Mouse (Mus musculus): ENCODE results near the gene Jdp2. TPM values are rescaled to one million over a fixed set of nuclear protein-coding genes. Genes with fewer than 3 reads are reported as not detected.
"Not testable (repeated sequence)": the region's sequence is repeated elsewhere in the genome, so short reads cannot be mapped to it uniquely, and the experiment has no call there.

Gene Jdp2
- polyA plus RNA-seq, 1 experiment from 2014 or later: 0.56 TPM

- no peaks in the 10 kb centered on the region for H3K4me1 ChIP-seq
- 87% methylated on average over 4 of the region's 4 CpGs for whole genome bisulfite sequencing
- no peak overlapping the region for H3K4me3 ChIP-seq (replicated peaks)
- H3K9me3 ChIP-seq: no peaks in the 10 kb centered on the region
- H3K27me3 ChIP-seq: no peaks in the 10 kb centered on the region
- ATAC-seq (ENCODE audit: low FRiP score): no peak
- no peak overlapping the region for H3K4me2 ChIP-seq
- no peaks in the 10 kb centered on the region for H3K36me3 ChIP-seq (replicated peaks)
- no peak overlapping the region for H3K9ac ChIP-seq
- H3K27ac ChIP-seq: no peak overlapping the region
Measured at GRCm38 (mm10) chr12:85645664-85646063, 46.8 kb downstream of the Jdp2 start.

GRCm38 (mm10) chr12:85647346-85647745 is 48.5 kb downstream of the Jdp2 start:
- no peak overlapping the region for H3K27ac ChIP-seq
- no peak overlapping the region for H3K4me2 ChIP-seq
- WGBS: 45% methylated on average over 10 of the region's 10 CpGs
- H3K4me1 ChIP-seq: no peaks in the 10 kb centered on the region
- H3K36me3 ChIP-seq (replicated peaks): no peaks in the 10 kb centered on the region
- no peaks in the 10 kb centered on the region for H3K27me3 ChIP-seq
- no peaks in the 10 kb centered on the region for H3K9me3 ChIP-seq
- ATAC-seq (ENCODE audit: low FRiP score): no peak
- H3K9ac ChIP-seq: no peak overlapping the region
- H3K4me3 ChIP-seq (replicated peaks): no peak overlapping the region

- Histone ChIP-seq H3K36me3 (replicated peaks) (no peaks in the 10 kb centered on the region), H3K4me2 (no peak overlapping the region), H3K4me3 (replicated peaks) (no peak overlapping the region), H3K9me3 (no peaks in the 10 kb centered on the region), H3K27me3 (no peaks in the 10 kb centered on the region), H3K27ac (no peak overlapping the region), H3K4me1 (no peaks in the 10 kb centered on the region), H3K9ac (no peak overlapping the region)
- no peak for ATAC-seq (ENCODE audit: low FRiP score)
- WGBS: 100% methylated on average over 1 of the region's 1 CpGs
Measured at GRCm38 (mm10) chr12:85647955-85648354, 49.1 kb downstream of the Jdp2 start.

GRCm38 (mm10) chr12:85659319-85659718 is 60.5 kb downstream of the Jdp2 start:
- Histone ChIP-seq H3K9ac (no peak overlapping the region), H3K27ac (no peak overlapping the region), H3K4me2 (no peak overlapping the region), H3K27me3 (no peaks in the 10 kb centered on the region), H3K36me3 (replicated peaks) (no peaks in the 10 kb centered on the region), H3K9me3 (no peaks in the 10 kb centered on the region), H3K4me3 (replicated peaks) (no peak overlapping the region), H3K4me1 (peaks cover 3% of the 10 kb centered on the region; the same call in 1 of the 2 replicates)
- WGBS: 43% methylated on average over 2 of the region's 2 CpGs
- ATAC-seq (ENCODE audit: low FRiP score): no peak

GRCm38 (mm10) chr12:85660855-85661254 is 62.0 kb downstream of the Jdp2 start:
- Histone ChIP-seq H3K36me3 (replicated peaks) (no peaks in the 10 kb centered on the region), H3K27ac (no peak overlapping the region), H3K4me3 (replicated peaks) (no peak overlapping the region), H3K4me1 (peaks cover 3% of the 10 kb centered on the region; the same call in 1 of the 2 replicates), H3K4me2 (no peak overlapping the region), H3K9ac (no peak overlapping the region), H3K27me3 (no peaks in the 10 kb centered on the region), H3K9me3 (no peaks in the 10 kb centered on the region)
- no peak for ATAC-seq (ENCODE audit: low FRiP score)
- WGBS: 88% methylated on average over 12 of the region's 12 CpGs

GRCm38 (mm10) chr12:85662232-85662631 is 63.4 kb downstream of the Jdp2 start:
- not testable (repeated sequence) for H3K4me2 ChIP-seq; H3K27ac ChIP-seq; H3K9ac ChIP-seq; H3K9me3 ChIP-seq; ATAC-seq (ENCODE audit: low FRiP score); H3K36me3 ChIP-seq (replicated peaks); H3K4me1 ChIP-seq; H3K4me3 ChIP-seq (replicated peaks); H3K27me3 ChIP-seq
- WGBS: 88% methylated on average over 8 of the region's 8 CpGs

- peaks cover 3% of the 10 kb centered on the region; the same call in 1 of the 2 replicates for H3K4me1 ChIP-seq
- WGBS: 17% methylated on average over 9 of the region's 9 CpGs
- ATAC-seq (ENCODE audit: low FRiP score): no peak
- H3K4me3 ChIP-seq (replicated peaks): no peak overlapping the region
- H3K27me3 ChIP-seq: no peaks in the 10 kb centered on the region
- H3K36me3 ChIP-seq (replicated peaks): no peaks in the 10 kb centered on the region
- H3K4me2 ChIP-seq: no peak overlapping the region
- no peak overlapping the region for H3K27ac ChIP-seq
- no peak overlapping the region for H3K9ac ChIP-seq
- no peaks in the 10 kb centered on the region for H3K9me3 ChIP-seq
Measured at GRCm38 (mm10) chr12:85662896-85663295, 64.1 kb downstream of the Jdp2 start.

GRCm38 (mm10) chr12:85666112-85666511 is 67.3 kb downstream of the Jdp2 start:
- no peak overlapping the region for H3K9ac ChIP-seq
- H3K4me1 ChIP-seq: peaks cover 6% of the 10 kb centered on the region; the same call in 1 of the 2 replicates
- 0 out of 2 replicates have a peak, but pooled peaks cover 2% of the 10 kb centered on the region for H3K9me3 ChIP-seq
- H3K27me3 ChIP-seq: no peaks in the 10 kb centered on the region
- no peaks in the 10 kb centered on the region for H3K36me3 ChIP-seq (replicated peaks)
- H3K27ac ChIP-seq: no peak overlapping the region
- H3K4me3 ChIP-seq (replicated peaks): no peak overlapping the region
- ATAC-seq (ENCODE audit: low FRiP score): no peak
- no peak overlapping the region for H3K4me2 ChIP-seq
- 83% methylated on average over 8 of the region's 8 CpGs for WGBS

GRCm38 (mm10) chr12:85667071-85667470 is 68.2 kb downstream of the Jdp2 start:
- Histone ChIP-seq H3K27me3 (no peaks in the 10 kb centered on the region), H3K9ac (no peak overlapping the region), H3K9me3 (0 out of 2 replicates have a peak, but pooled peaks cover 3% of the 10 kb centered on the region), H3K36me3 (replicated peaks) (no peaks in the 10 kb centered on the region), H3K4me1 (peaks cover 6% of the 10 kb centered on the region; the same call in 1 of the 2 replicates), H3K4me2 (no peak overlapping the region), H3K27ac (no peak overlapping the region), H3K4me3 (replicated peaks) (no peak overlapping the region)
- ATAC-seq (ENCODE audit: low FRiP score): no peak
- 93% methylated on average over 7 of the region's 7 CpGs for WGBS

GRCm38 (mm10) chr12:85668696-85669095 is 69.9 kb downstream of the Jdp2 start:
- Histone ChIP-seq H3K4me3 (replicated peaks) (no peak overlapping the region), H3K4me1 (peaks cover 6% of the 10 kb centered on the region; the same call in 1 of the 2 replicates), H3K27me3 (no peaks in the 10 kb centered on the region), H3K9ac (no peak overlapping the region), H3K27ac (no peak overlapping the region), H3K36me3 (replicated peaks) (no peaks in the 10 kb centered on the region), H3K9me3 (0 out of 2 replicates have a peak, but pooled peaks cover 3% of the 10 kb centered on the region), H3K4me2 (no peak overlapping the region)
- WGBS: 54% methylated on average over 3 of the region's 3 CpGs
- no peak for ATAC-seq (ENCODE audit: low FRiP score)

GRCm38 (mm10) chr12:85670080-85670479 is 71.3 kb downstream of the Jdp2 start:
- Histone ChIP-seq H3K4me3 (replicated peaks) (no peak overlapping the region), H3K4me1 (peaks cover 6% of the 10 kb centered on the region; the same call in 1 of the 2 replicates), H3K36me3 (replicated peaks) (no peaks in the 10 kb centered on the region), H3K9ac (no peak overlapping the region), H3K4me2 (no peak overlapping the region), H3K27me3 (peaks cover 3% of the 10 kb centered on the region; the same call in 1 of the 2 replicates), H3K9me3 (0 out of 2 replicates have a peak, but pooled peaks cover 3% of the 10 kb centered on the region), H3K27ac (no peak overlapping the region)
- no peak for ATAC-seq (ENCODE audit: low FRiP score)
- WGBS: 73% methylated on average over 3 of the region's 3 CpGs

- 94% methylated on average over 8 of the region's 8 CpGs for WGBS
- Histone ChIP-seq H3K9ac (no peak overlapping the region), H3K4me1 (peaks cover under 1% of the 10 kb centered on the region; the same call in 1 of the 2 replicates), H3K27me3 (peaks cover 3% of the 10 kb centered on the region; the same call in 1 of the 2 replicates), H3K4me3 (replicated peaks) (no peak overlapping the region), H3K9me3 (peaks cover 7% of the 10 kb centered on the region; the same call in 1 of the 2 replicates), H3K27ac (no peak overlapping the region), H3K4me2 (no peak overlapping the region), H3K36me3 (replicated peaks) (no peaks in the 10 kb centered on the region)
- no peak for ATAC-seq (ENCODE audit: low FRiP score)
Measured at GRCm38 (mm10) chr12:85673914-85674313, 75.1 kb downstream of the Jdp2 start.

- peaks cover 4% of the 10 kb centered on the region; the same call in 1 of the 2 replicates for H3K9me3 ChIP-seq
- H3K4me3 ChIP-seq (replicated peaks): no peak overlapping the region
- no peaks in the 10 kb centered on the region for H3K4me1 ChIP-seq
- no peaks in the 10 kb centered on the region for H3K27me3 ChIP-seq
- 87% methylated on average over 5 of the region's 5 CpGs for WGBS
- H3K4me2 ChIP-seq: no peak overlapping the region
- H3K27ac ChIP-seq: no peak overlapping the region
- no peak for ATAC-seq (ENCODE audit: low FRiP score)
- no peak overlapping the region for H3K9ac ChIP-seq
- no peaks in the 10 kb centered on the region for H3K36me3 ChIP-seq (replicated peaks)
Measured at GRCm38 (mm10) chr12:85679117-85679516, 80.3 kb downstream of the Jdp2 start.

Data from forebrain, embryonic 12.5 days (tissue).